Mouse (Mus musculus): ENCODE data around the gene Auts2. TPM values are rescaled to one million over a fixed set of nuclear protein-coding genes. Genes with fewer than 3 reads are reported as not detected.

The Auts2 gene
- polyA plus RNA-seq, 1 experiment from 2014 or later = 27.3 TPM

- peaks cover 4% of the 10 kb centered on the region; the same call in 1 of the 2 replicates for H3K4me1 ChIP-seq (ENCODE audit: insufficient read depth)
- no peak overlapping the region for H3K4me2 ChIP-seq
- no peak overlapping the region for H3K9ac ChIP-seq
- TF ChIP-seq CTCF (IDR thresholded peaks at IDR 0.05; ENCODE audit: low read depth) = no peak
- no peaks in the 10 kb centered on the region for H3K9me3 ChIP-seq (ENCODE audit: low read depth, low read length)
- WGBS = 52% methylated on average over 11 of the region's 11 CpGs
- DNase-seq (no peak), ATAC-seq (ENCODE audit: insufficient read depth) (no peak)
- H3K27me3 ChIP-seq (ENCODE audit: insufficient read depth, low read length) = 0 out of 2 replicates have a peak, but pooled peaks cover 6% of the 10 kb centered on the region
- no peak overlapping the region for H3K27ac ChIP-seq (ENCODE audit: low read depth)
- H3K4me3 ChIP-seq (ENCODE audit: low read depth, low read length) = no peak overlapping the region
- H3K36me3 ChIP-seq (ENCODE audit: insufficient read depth) = no peaks in the 10 kb centered on the region
These were observed 718.8 kb downstream of the Auts2 start for GRCm38 (mm10) chr5:131824197-131824991.

GRCm38 (mm10) chr5:131821461-131821860 is 721.7 kb downstream of the Auts2 start:
- WGBS = 67% methylated on average over 4 of the region's 4 CpGs
- Histone ChIP-seq H3K4me1 (ENCODE audit: insufficient read depth) (no peaks in the 10 kb centered on the region), H3K4me2 (no peak overlapping the region), H3K4me3 (ENCODE audit: low read depth, low read length) (no peak overlapping the region), H3K27me3 (ENCODE audit: insufficient read depth, low read length) (0 out of 2 replicates have a peak, but pooled peaks cover 6% of the 10 kb centered on the region), H3K27ac (ENCODE audit: low read depth) (no peak overlapping the region), H3K9me3 (ENCODE audit: low read depth, low read length) (no peaks in the 10 kb centered on the region), H3K36me3 (ENCODE audit: insufficient read depth) (no peaks in the 10 kb centered on the region), H3K9ac (no peak overlapping the region)
- ATAC-seq (ENCODE audit: insufficient read depth) (no peak), DNase-seq (no peak)
- TF ChIP-seq CTCF (IDR thresholded peaks at IDR 0.05; ENCODE audit: low read depth) = no peak

GRCm38 (mm10) chr5:131819251-131819691 is 723.9 kb downstream of the Auts2 start:
- H3K27ac ChIP-seq (ENCODE audit: low read depth) = no peak overlapping the region
- H3K9me3 ChIP-seq (ENCODE audit: low read depth, low read length) = no peaks in the 10 kb centered on the region
- no peak overlapping the region for H3K4me2 ChIP-seq
- peaks cover 7% of the 10 kb centered on the region; the same call in 1 of the 2 replicates for H3K4me1 ChIP-seq (ENCODE audit: insufficient read depth)
- no peak overlapping the region for H3K9ac ChIP-seq
- H3K27me3 ChIP-seq (ENCODE audit: insufficient read depth, low read length) = 0 out of 2 replicates have a peak, but pooled peaks cover 6% of the 10 kb centered on the region
- no peak for TF ChIP-seq CTCF (IDR thresholded peaks at IDR 0.05; ENCODE audit: low read depth)
- ATAC-seq (ENCODE audit: insufficient read depth) (peak; percentile 69), DNase-seq (peak; percentile 69)
- WGBS = 54% methylated on average over 15 of the region's 15 CpGs
- no peak overlapping the region for H3K4me3 ChIP-seq (ENCODE audit: low read depth, low read length)
- no peaks in the 10 kb centered on the region for H3K36me3 ChIP-seq (ENCODE audit: insufficient read depth)

- Histone ChIP-seq H3K9me3 (ENCODE audit: low read depth, low read length) (no peaks in the 10 kb centered on the region), H3K4me1 (ENCODE audit: insufficient read depth) (peaks cover 12% of the 10 kb centered on the region; the same call in 1 of the 2 replicates), H3K36me3 (ENCODE audit: insufficient read depth) (no peaks in the 10 kb centered on the region), H3K9ac (no peak overlapping the region), H3K4me2 (no peak overlapping the region), H3K27ac (ENCODE audit: low read depth) (no peak overlapping the region), H3K4me3 (ENCODE audit: low read depth, low read length) (no peak overlapping the region), H3K27me3 (ENCODE audit: insufficient read depth, low read length) (no peaks in the 10 kb centered on the region)
- ATAC-seq (ENCODE audit: insufficient read depth) = no peak
- whole genome bisulfite sequencing = 72% methylated on average over 3 of the region's 3 CpGs
- TF ChIP-seq CTCF (IDR thresholded peaks at IDR 0.05; ENCODE audit: low read depth) = no peak
- no peak for DNase-seq
These were observed 727.6 kb downstream of the Auts2 start for GRCm38 (mm10) chr5:131815498-131815897.

- Histone ChIP-seq H3K36me3 (ENCODE audit: insufficient read depth) (no peaks in the 10 kb centered on the region), H3K27me3 (ENCODE audit: insufficient read depth, low read length) (no peaks in the 10 kb centered on the region), H3K27ac (ENCODE audit: low read depth) (no peak overlapping the region), H3K9me3 (ENCODE audit: low read depth, low read length) (no peaks in the 10 kb centered on the region), H3K4me2 (peak overlapping the region; percentile 27; the same call in 1 of the 2 replicates), H3K9ac (no peak overlapping the region), H3K4me3 (ENCODE audit: low read depth, low read length) (no peak overlapping the region), H3K4me1 (ENCODE audit: insufficient read depth) (peaks cover 12% of the 10 kb centered on the region; the same call in 1 of the 2 replicates)
- 31% methylated on average over 9 of the region's 9 CpGs for WGBS
- TF ChIP-seq CTCF (IDR thresholded peaks at IDR 0.05; ENCODE audit: low read depth) = no peak
- DNase-seq (peak; percentile 83), ATAC-seq (ENCODE audit: insufficient read depth) (peak; percentile 55)
These were observed 728.6 kb downstream of the Auts2 start for GRCm38 (mm10) chr5:131814503-131815003.

- TF ChIP-seq CTCF (IDR thresholded peaks at IDR 0.05; ENCODE audit: low read depth) = no peak
- DNase-seq (no peak), ATAC-seq (ENCODE audit: insufficient read depth) (peak; percentile 72)
- H3K4me3 ChIP-seq (ENCODE audit: low read depth, low read length) = no peak overlapping the region
- no peaks in the 10 kb centered on the region for H3K36me3 ChIP-seq (ENCODE audit: insufficient read depth)
- no peaks in the 10 kb centered on the region for H3K9me3 ChIP-seq (ENCODE audit: low read depth, low read length)
- 36% methylated on average over 10 of the region's 10 CpGs for WGBS
- H3K4me1 ChIP-seq (ENCODE audit: insufficient read depth) = peaks cover 12% of the 10 kb centered on the region; the same call in 1 of the 2 replicates
- no peak overlapping the region for H3K27ac ChIP-seq (ENCODE audit: low read depth)
- no peak overlapping the region for H3K9ac ChIP-seq
- no peak overlapping the region for H3K4me2 ChIP-seq
- no peaks in the 10 kb centered on the region for H3K27me3 ChIP-seq (ENCODE audit: insufficient read depth, low read length)
These were observed 729.1 kb downstream of the Auts2 start for GRCm38 (mm10) chr5:131813952-131814502.

- Histone ChIP-seq H3K4me2 (no peak overlapping the region), H3K4me3 (ENCODE audit: low read depth, low read length) (no peak overlapping the region), H3K27me3 (ENCODE audit: insufficient read depth, low read length) (no peaks in the 10 kb centered on the region), H3K36me3 (ENCODE audit: insufficient read depth) (no peaks in the 10 kb centered on the region), H3K4me1 (ENCODE audit: insufficient read depth) (peaks cover 12% of the 10 kb centered on the region; the same call in 1 of the 2 replicates), H3K9ac (no peak overlapping the region), H3K27ac (ENCODE audit: low read depth) (no peak overlapping the region), H3K9me3 (ENCODE audit: low read depth, low read length) (no peaks in the 10 kb centered on the region)
- no peak for DNase-seq
- TF ChIP-seq CTCF (IDR thresholded peaks at IDR 0.05; ENCODE audit: low read depth) = no peak
- ATAC-seq (ENCODE audit: insufficient read depth) = no peak; the same call in 1 of the 2 replicates
- WGBS = 48% methylated on average over 7 of the region's 7 CpGs
These were observed 729.8 kb downstream of the Auts2 start for GRCm38 (mm10) chr5:131813331-131813781.
